Mouse (Mus musculus) lung, postnatal 0 days (tissue): Measurements from ENCODE around the gene Matn4. TPM values are rescaled to one million over a fixed set of nuclear protein-coding genes. Genes with fewer than 3 reads are reported as not detected.

Experiments
- ATAC-seq: fragments of 200-750 bp; cut with Nextera tagmentation; 2 replicates; pipeline ENCODE4 v1.8.0; 2017; ENCODE audit warnings: moderate library complexity
- DNase-seq: peaks from one replicate; pipeline ENCODE4 v3.0.0-alpha.2; 2016; ENCODE audit warnings: low spot score
- H3K27ac ChIP-seq: fragments of 300-500 bp; sonication (generic); 2 replicates; pipeline ENCODE4 v1.5.1; 2014; ENCODE audit warnings: antibody characterized with exemption, mild to moderate bottlenecking, low read length, mixed read lengths
- H3K27me3 ChIP-seq: fragments of 300-500 bp; sonication (generic); replicated peaks from 2 replicates; pipeline ENCODE4 v1.6.1; 2014; ENCODE audit warnings: low read length, mixed read lengths; ENCODE audit not compliant: insufficient read depth
- H3K36me3 ChIP-seq: fragments of 300-500 bp; sonication (generic); 2 replicates; pipeline ENCODE4 v1.6.1; 2014; ENCODE audit warnings: low read length, mixed read lengths; ENCODE audit not compliant: insufficient read depth
- H3K4me1 ChIP-seq: fragments of 300-500 bp; sonication (generic); 2 replicates; pipeline ENCODE4 v1.6.1; 2014; ENCODE audit warnings: antibody characterized with exemption, low read depth, low read length, mixed read lengths; ENCODE audit not compliant: insufficient read depth
- H3K4me2 ChIP-seq: fragments of 300-500 bp; sonication (generic); replicated peaks from 2 replicates; pipeline ENCODE4 v1.6.1; 2014; ENCODE audit warnings: low read depth, mild to moderate bottlenecking, low read length, moderate library complexity, mixed read lengths
- H3K4me3 ChIP-seq: fragments of 300-500 bp; sonication (generic); 2 replicates; pipeline ENCODE4 v1.5.1; 2014; ENCODE audit warnings: low read depth, low read length
- H3K9ac ChIP-seq: fragments of 300-500 bp; sonication (generic); replicated peaks from 2 replicates; pipeline ENCODE4 v1.6.1; 2014; ENCODE audit warnings: low read depth, mild to moderate bottlenecking
- H3K9me3 ChIP-seq: fragments of 300-500 bp; sonication (generic); 2 replicates; pipeline ENCODE4 v1.6.1; 2016; ENCODE audit warnings: low read length, mixed read lengths
- CTCF ChIP-seq: IDR thresholded peaks from 2 replicates; pipeline ENCODE4 v1.5.1; 2016; ENCODE audit warnings: antibody characterized with exemption, mild to moderate bottlenecking
- EP300 ChIP-seq: IDR thresholded peaks from 2 replicates; pipeline ENCODE4 v1.6.1; 2016; ENCODE audit warnings: antibody characterized with exemption, mild to moderate bottlenecking, control low read depth
- WGBS: fragments of 180-500 bp; shearing (Covaris S2); extraction: QIAGEN DNeasy Blood & Tissue Kit; methylation state at CpG from one replicate; pipeline ENCODE4 v1.1.7; 2014; 5-methylcytosine and 5-hydroxymethylcytosine counted together
- polyA plus RNA-seq: library from polyadenylated mRNA; unstranded; fragments of >200 nt; fragmentation: Nextera tagmentation; extraction: Ambion mirVana; gene quantifications from 2 replicates; pipeline ENCODE4 v1.2.1, GENCODE M21; 2015

The Matn4 gene
- polyA plus RNA-seq, 1 experiment from 2014 or later: 71.4 TPM

DNA sequence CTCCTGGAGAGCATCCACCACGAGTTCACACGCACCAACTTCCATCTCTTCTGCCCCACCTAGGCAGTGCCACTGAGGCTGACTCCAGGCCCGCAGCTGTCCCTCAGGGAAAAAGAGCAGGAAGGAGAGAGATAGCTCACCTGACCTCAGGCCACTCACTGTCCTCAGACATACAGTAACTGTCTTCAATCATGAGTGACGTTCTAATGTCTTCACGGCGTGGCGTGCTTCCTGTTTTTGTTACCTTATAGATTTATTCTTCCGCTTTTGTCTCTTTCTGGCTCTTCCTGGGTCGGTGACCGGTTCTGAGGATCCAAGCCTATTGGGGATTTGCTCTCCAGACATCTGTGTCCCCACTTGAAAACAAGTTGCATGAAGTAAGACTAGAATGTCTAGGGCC lies 9.6 kb upstream of the Matn4 start:
- Histone ChIP-seq H3K27ac (no peak overlapping the region), H3K4me1 (no peaks in the 10 kb centered on the region), H3K36me3 (no peaks in the 10 kb centered on the region), H3K4me2 (peak overlapping the region; percentile 27; the same call in 1 of the 2 replicates), H3K9me3 (no peaks in the 10 kb centered on the region), H3K4me3 (no peak overlapping the region), H3K27me3 (no peaks in the 10 kb centered on the region), H3K9ac (no peak overlapping the region)
- WGBS: 52% methylated on average over 10 of the region's 10 CpGs
- DNase-seq (no peak), ATAC-seq (no peak)
- TF ChIP-seq EP300 (no peak), CTCF (no peak)

DNA sequence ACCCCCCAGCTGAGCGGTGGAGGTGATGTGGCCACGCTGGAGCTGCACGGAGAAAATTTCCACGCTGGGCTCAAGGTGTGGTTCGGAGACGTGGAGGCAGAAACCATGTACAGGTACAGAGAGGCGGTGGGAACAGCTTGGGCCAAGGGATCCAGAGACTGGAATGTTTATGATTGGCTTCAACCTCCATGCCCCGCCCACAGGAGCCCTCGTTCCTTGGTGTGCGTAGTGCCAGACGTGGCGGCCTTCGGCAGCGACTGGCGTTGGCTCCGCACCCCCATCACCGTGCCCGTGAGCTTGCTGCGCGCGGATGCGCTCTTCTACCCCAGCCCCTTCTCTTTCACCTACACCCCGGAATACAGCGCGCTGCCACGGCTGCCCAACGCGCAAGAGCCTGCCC lies 9.2 kb upstream of the Matn4 start:
- Histone ChIP-seq H3K27ac (no peak overlapping the region), H3K4me2 (peak overlapping the region; percentile 27; the same call in 1 of the 2 replicates), H3K4me1 (no peaks in the 10 kb centered on the region), H3K36me3 (no peaks in the 10 kb centered on the region), H3K9me3 (no peaks in the 10 kb centered on the region), H3K4me3 (no peak overlapping the region), H3K27me3 (no peaks in the 10 kb centered on the region), H3K9ac (no peak overlapping the region)
- ATAC-seq (peak; percentile 63), DNase-seq (no peak)
- WGBS: 24% methylated on average over 28 of the region's 28 CpGs
- no peak for TF ChIP-seq CTCF
- no peak for TF ChIP-seq EP300

DNA sequence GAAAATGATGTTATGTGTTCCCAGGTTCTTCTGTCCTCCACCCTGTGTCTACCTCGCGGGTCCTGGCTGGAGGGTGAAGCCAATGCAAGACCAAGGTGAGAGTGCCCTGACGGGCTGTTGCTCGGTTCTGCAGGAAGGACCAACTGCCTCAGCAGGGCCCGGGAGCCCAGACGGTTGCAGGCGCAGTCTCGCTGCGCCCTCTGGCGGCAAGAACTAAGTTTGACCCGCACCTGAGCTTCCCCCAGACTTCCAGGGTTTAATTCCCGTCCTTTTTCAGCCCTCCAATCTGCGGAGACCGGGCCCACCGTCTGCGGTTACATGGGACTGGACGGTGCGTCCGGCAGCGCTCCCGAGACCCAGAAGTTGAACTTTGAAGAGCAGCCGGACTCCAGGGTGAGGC lies 2.7 kb upstream of the Matn4 start:
- no peak for ATAC-seq
- Histone ChIP-seq H3K36me3 (no peaks in the 10 kb centered on the region), H3K9me3 (no peaks in the 10 kb centered on the region), H3K4me3 (no peak overlapping the region), H3K27me3 (no peaks in the 10 kb centered on the region), H3K9ac (no peak overlapping the region), H3K27ac (no peak overlapping the region), H3K4me1 (peaks cover 7% of the 10 kb centered on the region; the same call in 1 of the 2 replicates), H3K4me2 (no peak overlapping the region)
- DNase-seq: peak; percentile 81
- peak; percentile 91 for TF ChIP-seq CTCF
- no peak for TF ChIP-seq EP300
- 1% methylated on average over 22 of the region's 22 CpGs for WGBS

DNA sequence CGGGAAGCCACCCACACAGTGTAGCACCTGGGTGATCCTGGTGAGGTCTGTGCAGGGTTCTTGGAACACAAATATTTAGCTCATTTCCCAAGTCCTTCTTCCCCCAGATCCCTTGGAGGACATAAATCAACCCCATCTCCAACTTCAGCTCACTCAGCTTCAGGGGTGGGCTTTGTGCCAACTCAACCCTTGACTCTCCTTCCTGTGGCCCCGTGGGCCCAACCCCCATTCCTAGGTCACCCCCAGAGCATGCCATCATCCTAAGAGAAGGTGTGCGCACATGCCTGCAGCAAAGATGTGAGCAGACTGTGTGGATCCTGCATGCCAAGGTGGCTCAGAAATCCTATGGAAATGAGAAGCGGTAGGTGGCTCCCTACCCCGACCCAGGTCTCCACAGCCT lies 559 bp upstream of the Matn4 start:
- no peak for ATAC-seq
- Histone ChIP-seq H3K27ac (peak overlapping the region; percentile 93), H3K27me3 (peaks cover 11% of the 10 kb centered on the region), H3K4me3 (peak overlapping the region; percentile 39; the same call in 1 of the 2 replicates), H3K9ac (0 out of 2 replicates have a peak overlapping the region, but pooled peaks have one; percentile 20), H3K9me3 (no peaks in the 10 kb centered on the region), H3K4me2 (peak overlapping the region; percentile 70), H3K36me3 (no peaks in the 10 kb centered on the region), H3K4me1 (peaks cover 7% of the 10 kb centered on the region; the same call in 1 of the 2 replicates)
- DNase-seq: peak; percentile 53
- TF ChIP-seq EP300 (no peak), CTCF (no peak)
- 33% methylated on average over 5 of the region's 5 CpGs for WGBS

DNA sequence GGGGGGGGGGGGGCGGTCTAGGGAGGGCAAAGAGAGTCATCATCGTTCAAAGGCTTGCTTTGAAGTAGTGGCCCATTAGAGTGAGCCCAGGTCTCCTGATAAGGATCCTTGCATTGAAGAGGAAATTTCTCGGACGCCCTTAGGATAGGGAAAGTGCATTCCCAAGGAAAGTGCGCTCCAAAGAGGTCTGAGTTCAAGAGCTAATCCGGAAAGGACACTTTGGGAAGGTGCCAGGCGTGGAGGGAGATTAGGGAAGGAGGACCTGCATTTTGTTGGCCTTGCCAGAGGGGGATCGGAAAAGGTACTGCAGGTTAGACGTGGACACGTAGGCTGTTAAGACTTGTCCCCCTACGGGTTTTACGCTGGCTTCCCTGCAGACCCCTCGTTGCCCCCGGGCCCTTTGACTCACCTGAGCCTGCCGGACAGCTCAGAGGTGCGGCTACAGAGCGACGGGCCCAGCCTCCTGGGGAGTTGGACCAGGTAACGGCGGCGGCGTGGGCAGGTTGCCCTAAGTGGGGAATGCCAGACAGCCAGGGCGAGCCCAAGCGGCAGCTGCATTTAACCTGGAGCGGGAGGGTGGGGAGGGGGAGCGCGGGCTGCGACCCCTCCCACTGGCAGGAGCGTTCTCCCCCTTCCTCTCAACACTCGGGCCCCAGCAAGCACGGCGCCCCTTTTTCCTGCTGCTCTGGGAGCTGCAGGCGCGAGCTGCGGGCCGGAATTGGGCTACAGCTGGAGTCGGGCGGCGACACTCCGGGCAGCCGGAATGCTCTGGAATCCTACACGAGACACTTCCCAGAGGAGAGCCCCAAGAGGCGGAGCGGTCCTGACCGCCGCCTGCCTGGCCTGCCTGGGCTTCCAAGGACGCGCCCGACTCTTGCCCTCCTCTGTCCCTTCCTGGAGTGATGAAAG lies 624 bp downstream of the Matn4 start:
- Histone ChIP-seq H3K4me2 (peak overlapping the region; percentile 70), H3K9ac (peak overlapping the region; percentile 43; the same call in 1 of the 2 replicates), H3K4me3 (peak overlapping the region; percentile 39), H3K9me3 (no peaks in the 10 kb centered on the region), H3K4me1 (peaks cover 7% of the 10 kb centered on the region; the same call in 1 of the 2 replicates), H3K27me3 (peaks cover 14% of the 10 kb centered on the region), H3K27ac (peak overlapping the region; percentile 93), H3K36me3 (no peaks in the 10 kb centered on the region)
- 1% methylated on average over 47 of the region's 49 CpGs for WGBS
- DNase-seq: peak; percentile 91
- peak; percentile 90 for ATAC-seq
- TF ChIP-seq EP300 (peak; percentile 90), CTCF (no peak)

DNA sequence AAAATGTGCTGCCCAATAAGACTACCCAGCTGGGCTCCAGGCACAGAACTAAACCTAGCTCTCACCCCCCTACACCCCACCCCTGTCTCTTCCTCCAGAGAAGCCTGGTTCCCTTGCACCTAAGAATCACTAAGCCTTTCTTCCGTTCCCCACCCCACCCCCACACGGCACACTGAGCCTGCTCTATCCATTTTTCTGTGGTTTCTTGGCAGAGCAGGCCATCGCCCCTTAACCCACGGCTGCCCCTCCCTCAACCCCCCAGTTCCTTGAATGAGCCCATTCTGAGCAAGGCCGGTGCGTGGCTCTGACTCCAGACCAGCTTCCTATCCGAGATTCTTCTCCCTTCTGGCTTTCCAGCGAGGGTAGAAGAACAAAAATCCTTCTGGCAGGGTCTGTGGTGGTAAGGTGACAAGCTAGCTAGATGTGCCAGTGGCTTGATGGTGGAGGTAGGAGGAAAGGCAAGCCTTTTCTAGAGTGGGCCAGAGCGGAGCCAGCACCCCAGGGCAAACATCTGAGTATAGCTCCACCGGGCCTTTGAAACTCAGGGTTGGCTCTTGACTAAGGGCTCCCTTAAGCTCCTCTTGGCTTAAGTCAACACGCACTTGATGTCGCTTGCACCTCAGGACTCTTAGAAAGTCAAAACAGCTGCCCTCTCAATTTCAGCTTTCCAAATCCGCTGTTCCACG lies 1.4 kb downstream of the Matn4 start:
- peaks cover 14% of the 10 kb centered on the region for H3K27me3 ChIP-seq
- H3K4me1 ChIP-seq: peaks cover 7% of the 10 kb centered on the region; the same call in 1 of the 2 replicates
- H3K36me3 ChIP-seq: no peaks in the 10 kb centered on the region
- peak overlapping the region; percentile 14 for H3K4me3 ChIP-seq
- peak overlapping the region; percentile 85 for H3K27ac ChIP-seq
- ATAC-seq (peak; percentile 80), DNase-seq (no peak)
- WGBS: 15% methylated on average over 14 of the region's 14 CpGs
- peak overlapping the region; percentile 70 for H3K4me2 ChIP-seq
- TF ChIP-seq CTCF (no peak), EP300 (no peak)
- H3K9me3 ChIP-seq: no peaks in the 10 kb centered on the region
- no peak overlapping the region for H3K9ac ChIP-seq
